Mouse (Mus musculus) olfactory bulb, adult 2 months (tissue): ENCODE data around the gene Dcaf8. TPM values are rescaled to one million over a fixed set of nuclear protein-coding genes. Genes with fewer than 3 reads are reported as not detected.

Experiments used
- H3K27ac ChIP-seq: fragments of 200-500 bp; 2 replicates; pipeline ENCODE4 v1.5.1; 2012; ENCODE audit warnings: low read depth, low read length; ENCODE audit not compliant: insufficient read depth
- H3K4me1 ChIP-seq: fragments of 200-500 bp; 2 replicates; pipeline ENCODE4 v1.6.1; 2012; ENCODE audit warnings: low read length; ENCODE audit not compliant: control insufficient read depth, insufficient read depth
- H3K4me3 ChIP-seq: fragments of 200-500 bp; 2 replicates; pipeline ENCODE4 v1.5.1; 2012; ENCODE audit warnings: mild to moderate bottlenecking, low read depth, low read length, moderate library complexity; ENCODE audit not compliant: insufficient read depth
- CTCF ChIP-seq: fragments of 200-500 bp; IDR thresholded peaks from 2 replicates; pipeline ENCODE4 v1.5.1; 2012; ENCODE audit warnings: low read depth, mild to moderate bottlenecking, low read length, moderate library complexity; ENCODE audit not compliant: insufficient read depth
- POLR2A ChIP-seq: fragments of 200-500 bp; IDR thresholded peaks from 2 replicates; pipeline ENCODE4 v1.6.1; 2012; ENCODE audit warnings: mild to moderate bottlenecking, low read depth, low read length, moderate library complexity; ENCODE audit not compliant: insufficient read depth
- WGBS: fragments of 180-500 bp; shearing (Covaris S2); methylation state at CpG from one replicate; pipeline ENCODE4 v1.1.7; 2018; 5-methylcytosine and 5-hydroxymethylcytosine counted together
- polyA plus RNA-seq: library from polyadenylated mRNA; stranded (reverse); fragments of >200 nt; gene quantifications from 2 replicates; pipeline ENCODE4 v1.2.4, GENCODE M21; 2012; ENCODE audit warnings: low replicate concordance; ENCODE audit not compliant: missing spikeins, insufficient read depth, insufficient read length

The Dcaf8 gene
- 96.2 TPM in 1 of 2 replicates, not detected in the other for polyA plus RNA-seq

DNA sequence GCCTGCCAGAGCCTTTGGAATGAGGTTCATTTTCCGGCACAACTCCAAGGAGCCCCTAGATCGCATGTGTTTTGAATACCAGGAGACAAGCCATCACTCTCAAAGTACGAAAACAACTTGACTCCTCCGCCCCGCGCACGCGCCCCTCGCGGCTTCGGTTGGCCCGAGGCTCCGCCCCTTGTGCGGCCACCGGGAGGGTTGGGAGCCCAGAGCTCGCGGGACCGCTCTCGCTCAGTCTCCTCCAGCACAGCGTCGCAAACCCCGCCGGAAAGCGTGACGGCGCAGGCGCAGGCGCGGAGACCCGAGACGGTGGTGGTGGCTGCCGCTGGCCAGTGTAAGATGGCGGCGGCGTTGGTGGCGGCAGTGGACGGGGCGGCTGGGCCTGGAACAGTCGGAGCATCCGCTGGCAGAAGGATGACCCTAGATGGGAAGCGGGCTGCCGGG is at the start of gene Dcaf8:
Gene Dcaf8 (plus strand): TSS at position 250 of the 444 bp plus-strand sequence.
- Histone ChIP-seq H3K4me3 (peak within 1 kb of the TSS; percentile 94), H3K27ac (peak within 1 kb of the TSS; percentile 90), H3K4me1 (peaks cover 3% of the 10 kb centered on the region; the same call in 1 of the 2 replicates)
- TF ChIP-seq CTCF (no peak), POLR2A (peak; percentile 77; the same call in 1 of the 2 replicates)
- under 1% methylated on average over 42 of the region's 42 CpGs for WGBS

- no peak overlapping the region for H3K27ac ChIP-seq
- TF ChIP-seq POLR2A (no peak), CTCF (no peak)
- H3K4me1 ChIP-seq: no peaks in the 10 kb centered on the region
- 47% methylated on average over 6 of the region's 6 CpGs for WGBS
- H3K4me3 ChIP-seq: no peak overlapping the region
These were observed 48.4 kb upstream of the Dcaf8 start for GRCm38 (mm10) chr1:172099325-172100033.

DNA sequence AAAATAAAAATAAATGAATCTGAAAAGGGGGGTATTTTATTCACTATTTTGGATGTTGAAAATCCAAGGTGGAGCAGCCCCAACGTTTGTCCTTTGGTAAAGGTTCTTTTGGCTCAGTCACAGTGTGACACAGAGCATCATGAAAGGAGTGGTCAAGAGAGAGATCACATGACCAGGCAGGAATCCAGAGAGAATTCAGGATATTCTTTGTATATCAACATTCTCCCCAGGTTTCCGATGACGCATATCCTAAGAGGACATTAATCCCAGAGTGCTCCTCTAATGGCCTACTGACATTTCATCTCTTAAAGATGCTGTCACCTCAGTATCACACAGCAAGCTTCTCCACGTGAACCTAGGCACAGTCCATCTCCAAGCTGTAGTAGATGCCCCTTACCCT is 44.3 kb upstream of the Dcaf8 start:
- H3K4me1 ChIP-seq: no peaks in the 10 kb centered on the region
- 75% methylated on average over 4 of the region's 4 CpGs for WGBS
- no peak for TF ChIP-seq CTCF
- no peak for TF ChIP-seq POLR2A
- no peak overlapping the region for H3K27ac ChIP-seq
- H3K4me3 ChIP-seq: no peak overlapping the region

- no peaks in the 10 kb centered on the region for H3K4me1 ChIP-seq
- 62% methylated on average over 11 of the region's 11 CpGs for whole genome bisulfite sequencing
- H3K4me3 ChIP-seq: no peak overlapping the region
- no peak overlapping the region for H3K27ac ChIP-seq
- no peak for TF ChIP-seq POLR2A
These were observed 42.8 kb upstream of the Dcaf8 start for GRCm38 (mm10) chr1:172105101-172105500.

GRCm38 (mm10) chr1:172107777-172108477 is 40.0 kb upstream of the Dcaf8 start:
- 52% methylated on average over 10 of the region's 10 CpGs for WGBS
- no peak overlapping the region for H3K27ac ChIP-seq
- H3K4me1 ChIP-seq: no peaks in the 10 kb centered on the region
- no peak overlapping the region for H3K4me3 ChIP-seq
- TF ChIP-seq CTCF: no peak
- TF ChIP-seq POLR2A: no peak

- 95% methylated on average over 5 of the region's 5 CpGs for WGBS
- TF ChIP-seq CTCF (no peak), POLR2A (no peak)
- Histone ChIP-seq H3K27ac (no peak overlapping the region), H3K4me3 (no peak overlapping the region), H3K4me1 (no peaks in the 10 kb centered on the region)
These were observed 30.9 kb upstream of the Dcaf8 start for GRCm38 (mm10) chr1:172116948-172117347.

GRCm38 (mm10) chr1:172119100-172119499 is 28.8 kb upstream of the Dcaf8 start:
- WGBS: 75% methylated on average over 6 of the region's 6 CpGs
- Histone ChIP-seq H3K27ac (no peak overlapping the region), H3K4me3 (no peak overlapping the region), H3K4me1 (no peaks in the 10 kb centered on the region)
- no peak for TF ChIP-seq CTCF
- TF ChIP-seq POLR2A: no peak

DNA sequence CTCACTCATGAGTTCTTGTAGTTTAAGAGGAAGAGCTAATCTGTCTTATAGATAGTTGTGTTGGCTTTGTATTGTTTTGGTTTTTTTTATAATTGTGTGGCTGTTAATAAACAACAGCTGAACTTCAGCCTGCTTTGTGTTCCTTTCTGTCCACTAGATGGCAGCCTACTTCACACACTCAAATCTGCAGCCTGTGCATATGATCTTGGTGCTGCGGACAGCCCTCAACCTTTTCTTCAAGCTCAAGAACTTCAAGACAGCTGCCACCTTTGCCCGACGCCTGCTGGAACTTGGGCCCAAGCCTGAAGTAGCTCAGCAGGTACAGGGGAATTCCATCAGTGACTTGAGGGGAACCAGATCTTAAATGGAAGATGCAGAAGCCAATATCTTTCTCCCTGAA is 28.2 kb upstream of the Dcaf8 start:
- no peaks in the 10 kb centered on the region for H3K4me1 ChIP-seq
- H3K4me3 ChIP-seq: no peak overlapping the region
- TF ChIP-seq POLR2A (no peak), CTCF (0 out of 2 replicates have a peak, but pooled peaks have one; percentile 24)
- H3K27ac ChIP-seq: no peak overlapping the region
- 36% methylated on average over 3 of the region's 3 CpGs for WGBS

DNA sequence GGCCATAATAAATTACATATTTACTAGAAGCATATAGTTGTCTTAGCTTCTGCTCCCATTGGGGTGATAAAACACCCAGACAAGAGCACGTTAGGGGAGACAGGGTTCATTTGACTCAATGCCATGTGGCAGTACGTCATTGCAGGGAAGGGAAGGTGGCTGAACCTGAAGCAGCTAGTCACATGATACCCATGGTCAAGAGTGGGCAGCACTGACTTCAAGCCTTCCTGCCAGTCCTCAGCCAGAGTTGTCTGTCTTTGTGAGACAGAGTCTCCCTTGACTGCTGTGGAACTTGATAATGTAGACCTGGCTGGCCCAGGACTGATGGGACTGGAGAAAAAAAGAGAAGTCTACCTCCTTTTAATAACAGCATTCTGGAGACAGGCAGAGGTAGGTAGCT is 25.2 kb upstream of the Dcaf8 start:
- Histone ChIP-seq H3K27ac (no peak overlapping the region), H3K4me1 (peaks cover 4% of the 10 kb centered on the region), H3K4me3 (no peak overlapping the region)
- WGBS: 80% methylated on average over 2 of the region's 2 CpGs
- TF ChIP-seq CTCF: no peak
- TF ChIP-seq POLR2A: no peak
